Mouse (Mus musculus): Measurements from ENCODE around the gene Acsm2. TPM values are rescaled to one million over a fixed set of nuclear protein-coding genes. Genes with fewer than 3 reads are reported as not detected.

Gene Acsm2
- polyA plus RNA-seq (2015; fragmentation: Nextera tagmentation; extraction: Ambion mirVana): 0.15 TPM in 1 of 2 replicates, not detected in the other

DNA sequence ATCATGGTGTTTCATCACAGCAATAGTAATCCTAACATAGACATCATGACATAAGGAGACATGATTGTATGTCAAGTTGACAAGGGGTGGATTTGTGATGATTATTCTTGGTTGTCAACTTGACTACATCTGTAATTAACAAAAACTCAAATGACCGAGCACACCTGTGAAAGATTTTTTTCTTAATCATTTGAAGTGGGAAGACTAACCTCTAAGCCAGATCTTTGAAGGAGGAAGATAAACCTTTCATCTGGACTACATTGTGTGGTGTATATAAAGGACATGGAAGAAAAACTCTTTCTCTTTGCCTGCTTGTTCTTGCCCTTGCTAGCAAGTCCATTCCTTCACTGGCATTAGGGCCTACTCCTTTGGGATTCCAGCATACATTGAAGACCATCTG, at the start of gene Acsm2:
Gene Acsm2 (plus strand): TSS at position 301 of the 400 bp plus-strand sequence.
- no peak for DNase-seq
- no peak for ATAC-seq
- Histone ChIP-seq H3K4me1 (ENCODE audit: insufficient read depth) (0 out of 2 replicates have a peak, but pooled peaks cover 2% of the 10 kb centered on the region), H3K9ac (replicated peaks) (no peak within 1 kb of the TSS), H3K36me3 (replicated peaks; ENCODE audit: insufficient read depth, low read length) (no peaks in the 10 kb centered on the region), H3K9me3 (ENCODE audit: low read length) (no peaks in the 10 kb centered on the region), H3K4me3 (ENCODE audit: low read depth, low read length) (no peak within 1 kb of the TSS), H3K27me3 (ENCODE audit: insufficient read depth, low read length) (no peaks in the 10 kb centered on the region), H3K4me2 (ENCODE audit: low read depth, low read length) (no peak within 1 kb of the TSS), H3K27ac (ENCODE audit: low read depth) (no peak within 1 kb of the TSS)
- 65% methylated on average over 1 of the region's 1 CpGs for WGBS (ENCODE audit: insufficient replicate concordance)
- no peak for TF ChIP-seq CTCF (IDR thresholded peaks at IDR 0.05; ENCODE audit: low read depth)
- TF ChIP-seq EP300 (IDR thresholded peaks at IDR 0.05; ENCODE audit: low read depth): no peak

DNA sequence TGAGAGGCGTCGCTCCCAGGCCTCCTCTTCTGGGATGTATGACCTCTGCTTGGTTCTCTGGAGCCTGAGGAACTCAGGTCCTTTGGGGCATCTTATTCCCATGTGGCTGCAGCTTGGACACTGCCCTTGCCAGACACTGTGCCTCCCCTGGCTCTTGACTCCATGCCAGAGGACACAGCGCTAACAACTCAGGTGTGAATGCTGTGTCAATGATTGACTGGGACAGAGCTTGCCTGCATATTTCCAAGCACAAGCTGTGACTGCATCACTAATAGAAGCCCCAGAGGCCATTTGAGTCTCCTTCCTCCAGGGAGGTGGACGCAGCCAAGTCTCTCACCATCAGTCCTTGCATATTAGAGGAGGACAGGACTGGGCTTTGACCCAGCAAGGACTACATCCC, 43.0 kb upstream of the Acsm2 start:
- no peak for TF ChIP-seq EP300 (IDR thresholded peaks at IDR 0.05; ENCODE audit: low read depth)
- TF ChIP-seq CTCF (IDR thresholded peaks at IDR 0.05; ENCODE audit: low read depth): no peak
- H3K9ac ChIP-seq (replicated peaks): no peak overlapping the region
- WGBS (ENCODE audit: insufficient replicate concordance): 65% methylated on average over 4 of the region's 4 CpGs
- no peak overlapping the region for H3K4me2 ChIP-seq (ENCODE audit: low read depth, low read length)
- H3K9me3 ChIP-seq (ENCODE audit: low read length): no peaks in the 10 kb centered on the region
- DNase-seq (no peak), ATAC-seq (no peak)
- no peak overlapping the region for H3K27ac ChIP-seq (ENCODE audit: low read depth)
- no peaks in the 10 kb centered on the region for H3K36me3 ChIP-seq (replicated peaks; ENCODE audit: insufficient read depth, low read length)
- no peaks in the 10 kb centered on the region for H3K27me3 ChIP-seq (ENCODE audit: insufficient read depth, low read length)
- H3K4me1 ChIP-seq (ENCODE audit: insufficient read depth): peaks cover 4% of the 10 kb centered on the region; the same call in 1 of the 2 replicates
- H3K4me3 ChIP-seq (ENCODE audit: low read depth, low read length): no peak overlapping the region

GRCm38 (mm10) chr7:119513056-119513455, 41.1 kb upstream of the Acsm2 start:
- TF ChIP-seq CTCF (IDR thresholded peaks at IDR 0.05; ENCODE audit: low read depth) (peak; percentile 84), EP300 (IDR thresholded peaks at IDR 0.05; ENCODE audit: low read depth) (no peak)
- no peak overlapping the region for H3K27ac ChIP-seq (ENCODE audit: low read depth)
- no peak overlapping the region for H3K4me3 ChIP-seq (ENCODE audit: low read depth, low read length)
- no peaks in the 10 kb centered on the region for H3K27me3 ChIP-seq (ENCODE audit: insufficient read depth, low read length)
- H3K4me1 ChIP-seq (ENCODE audit: insufficient read depth): peaks cover 4% of the 10 kb centered on the region; the same call in 1 of the 2 replicates
- DNase-seq: peak; percentile 73
- no peak overlapping the region for H3K9ac ChIP-seq (replicated peaks)
- ATAC-seq: peak; percentile 81
- 24% methylated on average over 7 of the region's 7 CpGs for WGBS (ENCODE audit: insufficient replicate concordance)
- no peaks in the 10 kb centered on the region for H3K36me3 ChIP-seq (replicated peaks; ENCODE audit: insufficient read depth, low read length)
- no peak overlapping the region for H3K4me2 ChIP-seq (ENCODE audit: low read depth, low read length)
- H3K9me3 ChIP-seq (ENCODE audit: low read length): no peaks in the 10 kb centered on the region

DNA sequence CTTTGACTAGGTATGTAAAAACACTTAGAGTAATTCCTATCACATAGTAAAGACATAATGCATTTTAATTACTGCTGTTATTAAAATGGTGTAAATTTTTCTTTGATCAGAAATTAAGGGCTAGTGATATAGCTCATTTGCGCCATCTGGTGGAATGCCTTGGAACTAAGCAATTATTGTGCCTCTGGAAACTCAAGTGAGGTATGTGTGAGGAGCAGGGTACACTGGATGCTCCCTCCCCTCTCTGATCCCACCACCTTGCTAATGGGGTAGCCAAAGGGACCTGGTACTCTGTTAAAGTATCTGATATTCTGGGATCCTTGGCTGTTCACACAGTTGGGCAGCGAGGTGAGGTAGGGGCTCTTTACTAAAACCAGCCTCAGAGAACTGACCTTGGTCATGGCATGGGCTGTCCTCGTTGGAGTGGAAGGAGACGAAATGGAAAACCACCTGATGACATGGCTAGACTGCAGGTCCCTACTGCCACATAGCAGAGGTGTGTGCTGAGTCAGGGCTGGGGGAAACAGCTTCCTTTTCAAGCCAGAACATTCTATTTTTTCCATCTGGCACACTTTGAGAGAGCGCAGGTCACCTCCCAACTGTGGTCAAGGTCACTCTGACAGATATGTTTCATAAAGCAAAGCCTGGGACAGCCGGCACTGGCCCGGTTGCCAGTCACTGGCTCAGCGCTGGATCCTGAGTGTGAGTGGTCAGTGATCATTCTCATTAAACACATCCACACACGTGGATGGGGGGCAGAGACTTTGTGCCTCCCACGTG, 38.5 kb upstream of the Acsm2 start:
- Histone ChIP-seq H3K9ac (replicated peaks) (no peak overlapping the region), H3K27ac (ENCODE audit: low read depth) (no peak overlapping the region), H3K9me3 (ENCODE audit: low read length) (no peaks in the 10 kb centered on the region), H3K36me3 (replicated peaks; ENCODE audit: insufficient read depth, low read length) (no peaks in the 10 kb centered on the region), H3K4me1 (ENCODE audit: insufficient read depth) (peaks cover 4% of the 10 kb centered on the region; the same call in 1 of the 2 replicates), H3K4me2 (ENCODE audit: low read depth, low read length) (no peak overlapping the region), H3K4me3 (ENCODE audit: low read depth, low read length) (no peak overlapping the region), H3K27me3 (ENCODE audit: insufficient read depth, low read length) (no peaks in the 10 kb centered on the region)
- TF ChIP-seq EP300 (IDR thresholded peaks at IDR 0.05; ENCODE audit: low read depth) (no peak), CTCF (IDR thresholded peaks at IDR 0.05; ENCODE audit: low read depth) (peak; percentile 71)
- ATAC-seq (no peak), DNase-seq (peak; percentile 49)
- 59% methylated on average over 10 of the region's 10 CpGs for WGBS (ENCODE audit: insufficient replicate concordance)

- Histone ChIP-seq H3K4me1 (ENCODE audit: insufficient read depth) (peaks cover 4% of the 10 kb centered on the region; the same call in 1 of the 2 replicates), H3K27ac (ENCODE audit: low read depth) (no peak overlapping the region), H3K4me3 (ENCODE audit: low read depth, low read length) (no peak overlapping the region), H3K9ac (replicated peaks) (no peak overlapping the region), H3K27me3 (ENCODE audit: insufficient read depth, low read length) (no peaks in the 10 kb centered on the region), H3K9me3 (ENCODE audit: low read length) (no peaks in the 10 kb centered on the region), H3K4me2 (ENCODE audit: low read depth, low read length) (no peak overlapping the region), H3K36me3 (replicated peaks; ENCODE audit: insufficient read depth, low read length) (no peaks in the 10 kb centered on the region)
- DNase-seq (no peak), ATAC-seq (no peak)
- 65% methylated on average over 7 of the region's 7 CpGs for WGBS (ENCODE audit: insufficient replicate concordance)
- TF ChIP-seq CTCF (IDR thresholded peaks at IDR 0.05; ENCODE audit: low read depth) (no peak), EP300 (IDR thresholded peaks at IDR 0.05; ENCODE audit: low read depth) (no peak)
Measured at GRCm38 (mm10) chr7:119516272-119516558, 37.9 kb upstream of the Acsm2 start.

DNA sequence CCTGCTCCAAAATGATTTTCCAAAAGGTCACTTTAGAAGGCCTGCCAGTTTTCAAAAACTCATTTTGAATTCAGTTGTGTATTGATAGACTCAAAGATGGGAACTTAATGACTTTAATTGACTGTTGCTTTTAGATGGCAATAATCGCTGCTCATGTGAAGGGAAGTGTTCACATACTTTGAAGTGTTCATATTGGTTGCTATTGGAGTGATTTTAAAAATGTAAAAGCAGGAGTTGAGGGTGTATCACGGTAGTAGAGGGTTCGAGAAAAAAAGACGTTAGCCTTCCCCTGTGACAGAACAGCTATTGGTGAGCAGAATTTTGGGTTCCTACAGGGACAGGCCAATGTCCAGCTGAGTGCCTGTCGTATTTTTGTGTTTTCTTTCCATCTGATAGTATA, 35.0 kb upstream of the Acsm2 start, which contains the start of gene Acsm5:
Gene Acsm5 (plus strand): TSS at position 301 of the 400 bp plus-strand sequence.
- WGBS (ENCODE audit: insufficient replicate concordance): 66% methylated on average over 5 of the region's 5 CpGs
- Histone ChIP-seq H3K9me3 (ENCODE audit: low read length) (no peaks in the 10 kb centered on the region), H3K27me3 (ENCODE audit: insufficient read depth, low read length) (no peaks in the 10 kb centered on the region), H3K27ac (ENCODE audit: low read depth) (no peak within 1 kb of the TSS), H3K4me1 (ENCODE audit: insufficient read depth) (peaks cover 9% of the 10 kb centered on the region; the same call in 1 of the 2 replicates), H3K9ac (replicated peaks) (no peak within 1 kb of the TSS), H3K36me3 (replicated peaks; ENCODE audit: insufficient read depth, low read length) (no peaks in the 10 kb centered on the region), H3K4me2 (ENCODE audit: low read depth, low read length) (no peak within 1 kb of the TSS), H3K4me3 (ENCODE audit: low read depth, low read length) (no peak within 1 kb of the TSS)
- no peak for TF ChIP-seq EP300 (IDR thresholded peaks at IDR 0.05; ENCODE audit: low read depth)
- TF ChIP-seq CTCF (IDR thresholded peaks at IDR 0.05; ENCODE audit: low read depth): no peak
- DNase-seq (no peak), ATAC-seq (no peak)

Measured in liver, postnatal 0 days (tissue).